Mouse (Mus musculus) embryonic facial prominence, embryonic 12.5 days (tissue): ENCODE measurements around the gene Slit3. TPM values are rescaled to one million over a fixed set of nuclear protein-coding genes. Genes with fewer than 3 reads are reported as not detected.

Source experiments
- ATAC-seq: fragments of 200-750 bp; cut with Nextera tagmentation; 2 replicates; pipeline ENCODE4 v1.8.0; 2017; ENCODE audit not compliant: insufficient number of reproducible peaks, insufficient read depth, low FRiP score, low TSS enrichment
- H3K27ac ChIP-seq: fragments of 300-500 bp; sonication (generic); 2 replicates; pipeline ENCODE4 v1.5.1; 2016; ENCODE audit warnings: mild to moderate bottlenecking
- H3K27me3 ChIP-seq: fragments of 300-500 bp; sonication (generic); 2 replicates; pipeline ENCODE4 v1.6.1; 2016; ENCODE audit warnings: mild to moderate bottlenecking, moderate library complexity
- H3K36me3 ChIP-seq: fragments of 300-500 bp; sonication (generic); 2 replicates; pipeline ENCODE4 v1.6.1; 2016; ENCODE audit warnings: mild to moderate bottlenecking
- H3K4me1 ChIP-seq: fragments of 300-500 bp; sonication (generic); 2 replicates; pipeline ENCODE4 v1.6.1; 2016
- H3K4me2 ChIP-seq: fragments of 300-500 bp; sonication (generic); replicated peaks from 2 replicates; pipeline ENCODE4 v1.6.1; 2016; ENCODE audit warnings: mild to moderate bottlenecking, moderate library complexity
- H3K4me3 ChIP-seq: fragments of 300-500 bp; sonication (generic); 2 replicates; pipeline ENCODE4 v1.5.1; 2016; ENCODE audit warnings: mild to moderate bottlenecking
- H3K9ac ChIP-seq: fragments of 300-500 bp; sonication (generic); 2 replicates; pipeline ENCODE4 v1.6.1; 2016; ENCODE audit warnings: mild to moderate bottlenecking, moderate library complexity
- H3K9me3 ChIP-seq: fragments of 300-500 bp; sonication (generic); 2 replicates; pipeline ENCODE4 v1.6.1; 2016; ENCODE audit warnings: mild to moderate bottlenecking, moderate library complexity
- WGBS: fragments of 180-500 bp; shearing (Covaris S2); methylation state at CpG from one replicate; pipeline ENCODE4 v1.1.7; 2016; 5-methylcytosine and 5-hydroxymethylcytosine counted together
- polyA plus RNA-seq: library from polyadenylated mRNA; unstranded; fragments of >200 nt; fragmentation: Nextera tagmentation; extraction: Ambion mirVana; gene quantifications from 2 replicates; pipeline ENCODE4 v1.2.1, GENCODE M21; 2016

Slit3 gene
- polyA plus RNA-seq, 1 experiment from 2014 or later, result 33.5 TPM

DNA sequence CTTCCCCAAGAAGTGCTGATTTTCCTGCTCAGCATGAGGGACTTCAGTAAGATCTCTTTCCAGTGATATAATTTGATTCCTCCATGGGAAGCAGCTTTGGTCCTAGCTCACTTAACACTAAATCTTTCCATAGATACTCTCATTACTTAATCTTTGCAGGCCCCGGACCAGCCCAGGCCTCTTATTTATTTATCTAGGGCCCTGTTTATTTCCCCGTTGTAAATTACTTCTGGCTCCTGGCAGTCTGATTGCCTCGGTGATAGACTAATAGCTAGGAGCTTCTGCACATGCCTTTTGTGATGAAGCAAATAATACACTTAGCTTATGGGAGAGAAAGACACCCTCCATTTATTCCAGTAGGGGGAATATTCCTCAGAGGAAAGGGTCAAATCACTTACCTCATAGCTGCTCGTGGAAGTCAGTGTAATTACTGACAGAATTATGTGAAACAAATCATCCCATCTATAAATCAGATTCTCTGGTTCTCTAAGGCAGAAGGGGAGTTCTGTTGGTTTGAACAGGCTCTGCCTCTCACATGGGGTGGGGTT, 129.9 kb downstream of the Slit3 start:
- H3K27ac ChIP-seq, result no peak overlapping the region
- no peaks in the 10 kb centered on the region for H3K36me3 ChIP-seq
- H3K4me1 ChIP-seq, result peaks cover 34% of the 10 kb centered on the region
- no peak overlapping the region for H3K9ac ChIP-seq
- no peaks in the 10 kb centered on the region for H3K9me3 ChIP-seq
- no peak overlapping the region for H3K4me2 ChIP-seq
- H3K4me3 ChIP-seq, result no peak overlapping the region
- WGBS, result 41% methylated on average over 4 of the region's 4 CpGs
- no peaks in the 10 kb centered on the region for H3K27me3 ChIP-seq
- no peak for ATAC-seq

DNA sequence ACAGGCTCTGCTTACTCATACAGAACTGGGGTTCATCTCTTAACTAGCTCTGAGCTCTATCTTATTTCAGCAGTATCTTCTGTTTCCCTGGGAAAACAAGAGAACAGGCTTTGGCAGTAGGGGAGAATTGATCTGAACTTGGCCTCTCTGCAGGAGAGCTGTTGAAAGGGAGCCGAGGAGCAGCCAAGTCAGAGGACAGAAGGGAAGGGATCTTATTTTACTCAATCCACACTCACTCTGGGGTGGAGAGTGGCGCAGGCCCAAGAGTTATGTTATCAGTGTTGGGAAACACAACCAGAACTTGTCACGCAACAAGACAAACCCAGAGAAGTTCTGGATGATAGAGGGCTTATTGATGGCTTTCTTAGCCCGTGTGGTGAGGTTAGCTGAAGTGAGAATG, 130.9 kb downstream of the Slit3 start:
- Histone ChIP-seq H3K36me3 (no peaks in the 10 kb centered on the region), H3K4me1 (peaks cover 28% of the 10 kb centered on the region; the same call in 1 of the 2 replicates), H3K4me2 (no peak overlapping the region), H3K9me3 (no peaks in the 10 kb centered on the region), H3K27me3 (no peaks in the 10 kb centered on the region), H3K4me3 (no peak overlapping the region), H3K9ac (no peak overlapping the region), H3K27ac (no peak overlapping the region)
- ATAC-seq, result no peak
- 83% methylated on average over 4 of the region's 4 CpGs for WGBS

DNA sequence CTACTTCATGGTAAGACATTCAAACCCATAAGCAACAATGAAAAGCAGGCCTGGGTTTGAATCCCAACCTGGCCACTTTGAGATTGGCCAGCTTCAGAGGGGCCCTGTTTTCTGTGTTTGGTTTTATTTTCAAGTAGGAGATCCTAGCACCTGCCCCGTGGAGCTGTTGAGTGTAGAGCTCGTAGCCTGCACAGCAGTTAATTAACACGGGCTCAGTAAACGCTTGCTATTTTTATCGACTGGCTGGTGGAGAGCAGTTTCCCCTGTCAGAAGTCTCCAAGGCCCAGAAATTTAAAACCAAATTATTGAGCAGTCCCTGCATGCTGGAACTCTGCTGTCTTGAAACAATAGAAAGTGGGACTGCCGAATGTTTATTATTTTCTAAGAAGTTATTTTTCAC, 136.3 kb downstream of the Slit3 start:
- Histone ChIP-seq H3K36me3 (no peaks in the 10 kb centered on the region), H3K9ac (no peak overlapping the region), H3K27ac (no peak overlapping the region), H3K9me3 (no peaks in the 10 kb centered on the region), H3K4me3 (no peak overlapping the region), H3K4me1 (peaks cover 6% of the 10 kb centered on the region; the same call in 1 of the 2 replicates), H3K27me3 (no peaks in the 10 kb centered on the region), H3K4me2 (no peak overlapping the region)
- 61% methylated on average over 6 of the region's 6 CpGs for WGBS
- no peak for ATAC-seq

DNA sequence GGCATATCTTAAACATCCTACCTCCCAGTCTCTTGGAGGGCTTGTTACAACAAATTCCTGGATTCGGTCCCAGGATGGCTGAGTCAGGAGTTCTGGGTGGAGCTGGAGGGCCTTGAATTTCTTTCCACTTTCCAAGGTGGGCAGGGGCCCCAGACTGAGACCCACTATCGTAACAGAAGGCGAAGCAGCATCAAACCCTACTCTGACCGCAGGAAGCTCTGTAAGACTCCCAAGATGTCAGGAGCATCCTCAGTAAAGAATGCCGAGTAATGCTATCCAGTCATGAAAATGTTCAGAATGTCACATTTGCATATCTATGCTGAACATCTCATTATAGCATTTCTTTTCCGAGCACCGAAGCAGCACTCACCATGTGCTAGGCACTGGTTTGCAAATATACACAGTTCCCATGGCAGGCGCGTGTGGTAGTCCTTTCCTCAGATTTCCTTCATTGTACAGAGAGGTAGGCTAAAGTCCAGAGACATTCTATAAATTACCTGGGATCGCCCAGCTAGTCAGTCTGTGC, 140.6 kb downstream of the Slit3 start:
- H3K4me3 ChIP-seq, result no peak overlapping the region
- no peaks in the 10 kb centered on the region for H3K27me3 ChIP-seq
- H3K9me3 ChIP-seq, result no peaks in the 10 kb centered on the region
- no peak overlapping the region for H3K27ac ChIP-seq
- peaks cover 6% of the 10 kb centered on the region; the same call in 1 of the 2 replicates for H3K4me1 ChIP-seq
- no peak for ATAC-seq
- no peak overlapping the region for H3K4me2 ChIP-seq
- no peaks in the 10 kb centered on the region for H3K36me3 ChIP-seq
- no peak overlapping the region for H3K9ac ChIP-seq
- 85% methylated on average over 10 of the region's 10 CpGs for WGBS

DNA sequence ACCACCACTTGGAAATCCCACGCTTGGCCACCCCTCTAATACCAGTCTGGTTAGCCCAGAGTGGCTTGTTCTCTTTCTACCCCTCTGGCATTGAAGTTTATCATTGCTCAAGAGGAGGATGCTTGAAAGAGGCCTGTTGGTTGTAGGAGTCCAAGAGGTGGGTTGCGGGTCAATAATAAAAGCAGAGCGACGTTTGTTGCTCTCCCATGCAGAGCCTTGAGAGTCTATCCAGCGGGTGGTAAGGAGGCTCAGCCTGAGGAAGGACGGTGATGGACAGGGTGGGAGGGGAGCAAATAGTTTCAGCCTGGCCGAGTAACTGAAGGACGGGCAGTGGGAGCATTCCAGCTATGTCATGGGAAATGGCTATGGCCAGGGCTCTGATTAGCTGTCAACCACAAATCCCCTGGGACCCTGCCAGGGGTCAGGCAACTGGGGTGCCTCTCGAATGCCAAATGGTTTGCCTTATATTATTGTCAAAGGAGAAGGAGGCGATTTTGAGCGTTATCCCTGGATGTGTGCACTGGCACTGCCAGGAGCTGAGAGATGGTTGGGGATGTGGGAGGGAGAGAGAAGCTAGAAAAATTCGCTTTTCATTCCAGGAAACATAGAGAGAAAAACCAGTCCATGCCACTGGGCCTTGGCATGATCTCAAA, 141.4 kb downstream of the Slit3 start:
- no peak overlapping the region for H3K4me2 ChIP-seq
- no peaks in the 10 kb centered on the region for H3K36me3 ChIP-seq
- no peak overlapping the region for H3K27ac ChIP-seq
- no peak for ATAC-seq
- WGBS, result 75% methylated on average over 12 of the region's 12 CpGs
- peaks cover 6% of the 10 kb centered on the region; the same call in 1 of the 2 replicates for H3K4me1 ChIP-seq
- H3K9ac ChIP-seq, result no peak overlapping the region
- no peaks in the 10 kb centered on the region for H3K27me3 ChIP-seq
- H3K9me3 ChIP-seq, result no peaks in the 10 kb centered on the region
- H3K4me3 ChIP-seq, result no peak overlapping the region

DNA sequence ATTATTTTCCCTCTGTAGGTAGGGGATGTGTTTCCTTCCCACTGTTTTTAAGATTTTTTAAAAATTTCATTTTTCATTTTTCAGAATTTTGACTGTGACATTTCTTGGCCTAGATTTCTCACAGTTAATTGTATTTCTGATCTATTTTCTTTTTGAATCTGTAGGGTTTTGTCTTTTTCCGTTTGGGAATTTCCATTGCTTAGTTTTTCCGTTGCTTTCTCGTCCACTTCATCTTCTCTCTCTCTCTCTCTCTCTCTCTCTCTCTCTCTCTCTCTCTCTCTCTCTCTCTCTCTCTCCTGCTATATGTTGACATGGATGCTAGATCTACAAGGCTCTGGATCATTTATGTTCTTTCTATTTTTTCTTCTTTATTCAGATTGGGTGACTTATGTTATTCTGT, 143.7 kb downstream of the Slit3 start:
- Histone ChIP-seq H3K4me2 (no peak overlapping the region), H3K4me1 (no peaks in the 10 kb centered on the region), H3K27ac (no peak overlapping the region), H3K9me3 (no peaks in the 10 kb centered on the region), H3K4me3 (no peak overlapping the region), H3K27me3 (no peaks in the 10 kb centered on the region), H3K36me3 (no peaks in the 10 kb centered on the region), H3K9ac (no peak overlapping the region)
- ATAC-seq, result no peak
- WGBS, result 92% methylated on average over 3 of the region's 3 CpGs

DNA sequence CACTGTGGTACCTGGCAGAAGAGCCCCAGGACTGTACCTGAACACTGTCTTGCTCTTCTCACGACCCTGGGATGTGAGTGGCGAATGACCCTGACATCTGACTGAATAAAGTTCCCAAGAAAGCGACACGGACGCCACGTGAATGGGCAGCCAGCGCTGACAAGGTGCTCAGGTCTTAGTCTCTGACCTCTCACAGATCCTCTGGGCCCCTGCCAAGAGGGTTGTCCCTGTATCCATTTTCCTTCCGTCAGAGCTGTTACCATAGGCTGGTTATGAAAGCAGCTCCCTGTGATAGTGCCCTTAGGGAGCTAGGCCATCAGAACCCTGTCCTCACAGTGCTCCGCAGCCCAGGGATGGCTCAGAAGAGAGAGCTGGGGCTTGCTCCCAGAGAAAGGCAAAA, 149.4 kb downstream of the Slit3 start:
- no peak overlapping the region for H3K4me2 ChIP-seq
- H3K36me3 ChIP-seq, result no peaks in the 10 kb centered on the region
- no peak overlapping the region for H3K9ac ChIP-seq
- no peaks in the 10 kb centered on the region for H3K27me3 ChIP-seq
- H3K9me3 ChIP-seq, result no peaks in the 10 kb centered on the region
- H3K4me1 ChIP-seq, result peaks cover 36% of the 10 kb centered on the region
- no peak overlapping the region for H3K4me3 ChIP-seq
- no peak overlapping the region for H3K27ac ChIP-seq
- 86% methylated on average over 9 of the region's 9 CpGs for WGBS
- ATAC-seq, result no peak

DNA sequence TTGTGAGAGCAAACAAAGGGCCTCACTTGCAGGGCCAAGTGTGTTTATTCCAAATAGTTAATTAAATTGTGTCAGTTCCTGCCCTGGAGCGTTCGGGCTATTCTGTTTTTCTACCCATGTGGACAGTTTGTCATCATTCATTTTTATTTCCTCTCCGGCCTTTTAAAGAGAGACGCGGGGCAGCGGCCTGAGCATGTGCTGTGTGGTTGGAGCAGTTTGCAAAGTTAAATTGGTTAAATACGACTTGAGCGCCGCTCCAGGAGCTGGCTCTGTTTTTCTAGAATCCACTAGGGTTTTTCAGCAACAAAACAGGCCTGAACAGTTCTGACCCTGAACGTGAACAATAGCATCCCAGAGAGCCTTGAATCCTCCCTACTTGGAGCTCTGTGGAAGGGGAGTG, 152.4 kb downstream of the Slit3 start:
- peaks cover 47% of the 10 kb centered on the region for H3K4me1 ChIP-seq
- H3K4me2 ChIP-seq, result no peak overlapping the region
- H3K9ac ChIP-seq, result no peak overlapping the region
- H3K36me3 ChIP-seq, result no peaks in the 10 kb centered on the region
- ATAC-seq, result no peak
- H3K9me3 ChIP-seq, result no peaks in the 10 kb centered on the region
- H3K27ac ChIP-seq, result no peak overlapping the region
- no peak overlapping the region for H3K4me3 ChIP-seq
- no peaks in the 10 kb centered on the region for H3K27me3 ChIP-seq
- 26% methylated on average over 10 of the region's 10 CpGs for WGBS

DNA sequence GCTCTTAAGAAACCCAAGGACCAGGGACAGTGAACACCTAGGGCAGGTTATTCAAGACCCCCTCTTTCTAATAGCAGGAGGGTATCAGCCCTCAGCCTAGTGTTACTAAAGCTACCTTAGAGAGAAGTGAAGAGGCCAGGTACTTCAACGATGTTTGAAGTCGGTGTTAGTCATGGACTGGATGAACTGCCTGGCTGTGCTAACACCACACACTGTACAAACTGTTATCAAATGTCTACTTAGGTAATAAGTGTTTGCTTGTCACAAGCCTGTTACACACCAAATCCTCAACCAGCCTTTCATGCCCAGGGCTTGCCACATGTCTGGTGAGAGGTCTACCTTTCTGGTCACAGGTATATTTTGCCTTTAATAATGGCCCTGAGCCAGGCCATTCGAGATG, 153.0 kb downstream of the Slit3 start:
- WGBS, result 89% methylated on average over 3 of the region's 3 CpGs
- no peak for ATAC-seq
- no peak overlapping the region for H3K9ac ChIP-seq
- no peak overlapping the region; the same call in 1 of the 2 replicates for H3K27ac ChIP-seq
- H3K27me3 ChIP-seq, result no peaks in the 10 kb centered on the region
- H3K4me2 ChIP-seq, result no peak overlapping the region
- no peaks in the 10 kb centered on the region for H3K9me3 ChIP-seq
- H3K4me3 ChIP-seq, result no peak overlapping the region
- H3K36me3 ChIP-seq, result no peaks in the 10 kb centered on the region
- H3K4me1 ChIP-seq, result peaks cover 49% of the 10 kb centered on the region

DNA sequence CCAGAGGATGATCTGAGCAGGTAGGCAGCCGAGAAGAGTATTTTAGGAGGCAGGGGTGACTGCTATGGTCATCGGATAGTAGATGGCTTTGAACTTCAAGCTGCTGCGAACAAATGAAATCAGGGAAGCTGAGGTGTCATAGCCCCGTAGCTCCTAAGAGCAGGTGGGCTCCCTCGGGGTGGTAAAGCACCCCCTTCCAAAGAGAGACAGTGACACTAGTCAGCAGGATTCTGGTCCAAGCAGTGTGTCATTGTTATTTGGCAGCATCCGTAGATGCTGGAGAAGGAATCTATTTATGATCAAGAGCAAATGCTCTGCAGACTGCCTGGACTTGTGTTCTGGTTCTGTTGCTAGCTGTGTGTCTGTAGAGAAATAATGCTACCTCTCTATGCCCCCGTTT, 154.3 kb downstream of the Slit3 start:
- H3K27me3 ChIP-seq, result no peaks in the 10 kb centered on the region

DNA sequence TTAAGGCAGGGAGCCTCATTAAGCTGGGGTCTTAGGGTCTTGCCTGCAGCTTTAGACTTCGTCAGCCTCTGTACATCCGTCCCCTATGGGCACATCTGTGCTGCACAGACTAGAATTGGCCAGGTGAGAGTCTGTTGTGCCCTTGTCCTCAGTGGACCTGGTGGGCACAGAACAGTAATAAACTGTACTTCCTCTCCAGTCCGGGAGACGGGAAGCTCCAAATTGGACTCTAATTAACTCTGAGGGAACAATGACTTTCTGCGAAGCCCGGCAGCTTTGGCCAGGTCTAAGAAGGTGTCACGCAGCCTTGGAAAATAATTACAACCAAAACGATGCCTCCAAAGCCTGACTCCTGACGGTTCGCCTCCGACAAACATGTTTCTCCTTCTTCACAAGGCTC, 155.0 kb downstream of the Slit3 start:
- peaks cover 44% of the 10 kb centered on the region for H3K4me1 ChIP-seq
- H3K27me3 ChIP-seq, result no peaks in the 10 kb centered on the region
- H3K36me3 ChIP-seq, result no peaks in the 10 kb centered on the region
- no peak for ATAC-seq
- 57% methylated on average over 11 of the region's 11 CpGs for WGBS
- no peaks in the 10 kb centered on the region for H3K9me3 ChIP-seq
- H3K9ac ChIP-seq, result no peak overlapping the region
- H3K4me2 ChIP-seq, result no peak overlapping the region
- H3K4me3 ChIP-seq, result no peak overlapping the region
- H3K27ac ChIP-seq, result no peak overlapping the region

More for the DNA sequence above, 154.3 kb downstream of the Slit3 start:
- Histone ChIP-seq H3K4me1 (peaks cover 47% of the 10 kb centered on the region), H3K27ac (no peak overlapping the region), H3K36me3 (no peaks in the 10 kb centered on the region), H3K9me3 (no peaks in the 10 kb centered on the region), H3K4me2 (no peak overlapping the region), H3K4me3 (no peak overlapping the region), H3K9ac (no peak overlapping the region)
- ATAC-seq, result no peak
- WGBS, result 85% methylated on average over 7 of the region's 7 CpGs

DNA sequence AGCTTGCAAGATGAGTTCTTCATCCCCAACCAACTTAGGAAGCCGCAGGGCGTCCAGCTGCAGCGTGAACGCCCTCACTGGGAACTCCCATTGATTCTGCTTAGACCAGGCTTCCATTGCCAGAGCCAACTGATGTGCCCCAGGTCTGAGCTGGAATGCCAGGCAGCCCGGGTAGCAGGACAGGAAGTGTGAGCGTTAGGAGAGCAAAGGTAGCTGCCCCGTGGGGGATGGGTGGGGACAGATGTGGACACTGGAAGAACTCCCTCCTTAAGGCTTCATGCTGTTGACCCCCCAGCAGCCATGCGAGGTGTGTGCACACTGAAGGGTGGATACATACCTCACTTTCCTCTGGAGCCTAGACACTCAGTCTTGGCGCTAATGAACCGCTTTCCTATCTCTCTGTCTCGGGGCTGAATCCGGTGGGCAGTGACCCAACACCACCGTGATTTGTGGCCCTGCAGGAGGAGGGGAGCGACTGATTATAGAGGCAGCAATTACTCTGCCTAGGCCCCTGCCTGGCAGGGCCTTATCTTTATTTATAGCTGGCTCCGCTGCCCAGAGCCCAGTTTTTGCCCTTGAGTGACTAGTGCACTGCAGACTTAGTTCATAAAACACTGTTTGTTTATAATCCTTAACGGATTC, 157.2 kb downstream of the Slit3 start:
- WGBS, result 72% methylated on average over 16 of the region's 16 CpGs
- Histone ChIP-seq H3K9ac (no peak overlapping the region), H3K27ac (no peak overlapping the region), H3K4me3 (no peak overlapping the region), H3K4me1 (peaks cover 39% of the 10 kb centered on the region), H3K27me3 (no peaks in the 10 kb centered on the region), H3K9me3 (no peaks in the 10 kb centered on the region), H3K4me2 (no peak overlapping the region), H3K36me3 (no peaks in the 10 kb centered on the region)
- ATAC-seq, result no peak
